Mouse (Mus musculus): Measurements from ENCODE around the gene Kcnq2. TPM values are rescaled to one million over a fixed set of nuclear protein-coding genes. Genes with fewer than 3 reads are reported as not detected.

Gene Kcnq2
- 100 to 1,000 TPM; 324 to 327 TPM for total RNA-seq (2021)
- long read RNA-seq, full-length matches to known transcripts: 32 of 158 reads
- long read RNA-seq, partial matches to known transcripts: 21 of 158 reads
- long read RNA-seq, other reads (novel, unspliced or antisense): 105 of 158 reads

GRCm38 (mm10) chr2:181134591-181135445 is at the start of gene Kcnq2:
Gene Kcnq2 (minus strand): TSS chr2:181135300.
- peak in 1 of 2 experiments; percentile 50 for DNase-seq (ENCODE audit: low spot score in 2 of 2)

GRCm38 (mm10) chr2:181180898-181181297 is 45.8 kb upstream of the Kcnq2 start:
- DNase-seq (ENCODE audit: low spot score in 2 of 2): peak in 1 of 2 experiments; percentile 60

- no peak for DNase-seq (ENCODE audit: low spot score in 2 of 2)
Observed at GRCm38 (mm10) chr2:181178471-181178870, 43.4 kb upstream of the Kcnq2 start.

GRCm38 (mm10) chr2:181178015-181178414 is 42.9 kb upstream of the Kcnq2 start:
- no peak for DNase-seq (ENCODE audit: low spot score in 2 of 2)

GRCm38 (mm10) chr2:181174646-181175045 is 39.5 kb upstream of the Kcnq2 start:
- DNase-seq (ENCODE audit: low spot score in 2 of 2): no peak

GRCm38 (mm10) chr2:181166469-181166868 is 31.4 kb upstream of the Kcnq2 start:
- no peak for DNase-seq (ENCODE audit: low spot score in 2 of 2)

- no peak for DNase-seq (ENCODE audit: low spot score in 2 of 2)
Observed at GRCm38 (mm10) chr2:181160821-181161220, 25.7 kb upstream of the Kcnq2 start.

- DNase-seq (ENCODE audit: low spot score in 2 of 2): peak; percentile 77 to 83
Observed at GRCm38 (mm10) chr2:181159771-181160170, 24.7 kb upstream of the Kcnq2 start.

- DNase-seq (ENCODE audit: low spot score in 2 of 2): peak in 1 of 2 experiments; percentile 84
Observed at GRCm38 (mm10) chr2:181159091-181159514, 24.0 kb upstream of the Kcnq2 start.

GRCm38 (mm10) chr2:181158471-181158870 is 23.4 kb upstream of the Kcnq2 start:
- no peak for DNase-seq (ENCODE audit: low spot score in 2 of 2)

- no peak for DNase-seq (ENCODE audit: low spot score in 2 of 2)
Observed at GRCm38 (mm10) chr2:181157716-181158302, 22.7 kb upstream of the Kcnq2 start.

GRCm38 (mm10) chr2:181157180-181157579 is 22.1 kb upstream of the Kcnq2 start:
- no peak for DNase-seq (ENCODE audit: low spot score in 2 of 2)

- DNase-seq (ENCODE audit: low spot score in 2 of 2): peak; percentile 83 to 89
Observed at GRCm38 (mm10) chr2:181156248-181157121, 21.4 kb upstream of the Kcnq2 start, which contains the start of gene Eef1a2. Gene Eef1a2 (minus strand): TSS chr2:181157014.

- peak in 1 of 2 experiments; percentile 54 for DNase-seq (ENCODE audit: low spot score in 2 of 2)
Observed at GRCm38 (mm10) chr2:181155801-181156200, 20.7 kb upstream of the Kcnq2 start.

- peak in 1 of 2 experiments; percentile 10 for DNase-seq (ENCODE audit: low spot score in 2 of 2)
Observed at GRCm38 (mm10) chr2:181154831-181155415, 19.8 kb upstream of the Kcnq2 start.

- DNase-seq (ENCODE audit: low spot score in 2 of 2): no peak
Observed at GRCm38 (mm10) chr2:181154361-181154760, 19.3 kb upstream of the Kcnq2 start.

- peak in 1 of 2 experiments; percentile 27 for DNase-seq (ENCODE audit: low spot score in 2 of 2)
Observed at GRCm38 (mm10) chr2:181153837-181154236, 18.7 kb upstream of the Kcnq2 start.

- DNase-seq (ENCODE audit: low spot score in 2 of 2): no peak
Observed at GRCm38 (mm10) chr2:181153131-181153530, 18.0 kb upstream of the Kcnq2 start.

- DNase-seq (ENCODE audit: low spot score in 2 of 2): peak in 1 of 2 experiments; percentile 26
Observed at GRCm38 (mm10) chr2:181152701-181153100, 17.6 kb upstream of the Kcnq2 start.

GRCm38 (mm10) chr2:181150281-181150680 is 15.2 kb upstream of the Kcnq2 start:
- peak in 1 of 2 experiments; percentile 82 for DNase-seq (ENCODE audit: low spot score in 2 of 2)

Data from layer of hippocampus, adult 18-20 months (tissue).